Mouse (Mus musculus) ovary, postnatal 14 days (tissue): ENCODE data around the gene Smarca2.
A peak's percentile ranks its signal among the peaks of the same experiment; 100 is the strongest.
"Not testable (repeated sequence)": the region's sequence is repeated elsewhere in the genome, so short reads cannot be mapped to it uniquely, and the experiment has no call there.

Experiments used
- DNase-seq: peaks from one replicate; pipeline ENCODE4 v3.0.0; 2022; ENCODE audit warnings: low spot score

The Smarca2 gene

DNA sequence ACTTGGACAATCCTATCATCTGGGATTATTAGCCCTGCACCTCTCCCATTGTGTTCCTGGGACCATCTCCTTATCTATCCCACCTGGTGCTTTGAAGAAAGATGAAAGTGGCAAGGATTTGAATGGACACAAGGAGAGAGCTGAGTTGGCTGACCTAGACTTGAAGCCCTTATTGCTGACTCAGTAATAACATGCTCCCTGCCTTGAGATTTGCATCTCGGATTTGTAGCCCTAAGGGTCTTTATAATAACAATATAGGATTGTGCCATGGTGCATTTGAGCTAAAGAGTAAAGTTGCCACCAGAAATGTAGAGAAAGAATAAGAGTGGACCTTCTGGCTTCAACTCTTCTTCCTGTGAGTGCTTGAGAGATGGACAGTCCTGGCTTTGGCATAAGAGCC, 11.4 kb downstream of the Smarca2 start:
- DNase-seq, result no peak

DNA sequence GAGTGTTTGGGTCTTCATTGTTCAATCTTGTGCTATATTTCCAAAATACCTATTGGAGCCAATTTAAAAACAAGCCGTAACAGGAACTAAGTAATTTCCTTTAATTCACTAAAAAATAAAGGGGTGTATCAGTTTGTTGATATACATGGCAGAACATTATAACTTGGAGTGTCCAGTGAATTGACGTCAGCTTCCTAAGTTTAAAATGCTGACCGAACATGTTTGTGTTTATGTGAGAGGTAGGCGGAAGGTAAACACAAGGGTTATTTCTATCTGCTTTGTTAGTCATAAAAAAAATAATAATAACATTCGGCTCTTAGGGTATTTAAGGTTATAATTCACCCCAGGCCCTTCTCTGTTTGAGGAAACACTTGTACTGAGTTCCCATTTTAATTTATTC, 12.4 kb downstream of the Smarca2 start:
- no peak for DNase-seq

DNA sequence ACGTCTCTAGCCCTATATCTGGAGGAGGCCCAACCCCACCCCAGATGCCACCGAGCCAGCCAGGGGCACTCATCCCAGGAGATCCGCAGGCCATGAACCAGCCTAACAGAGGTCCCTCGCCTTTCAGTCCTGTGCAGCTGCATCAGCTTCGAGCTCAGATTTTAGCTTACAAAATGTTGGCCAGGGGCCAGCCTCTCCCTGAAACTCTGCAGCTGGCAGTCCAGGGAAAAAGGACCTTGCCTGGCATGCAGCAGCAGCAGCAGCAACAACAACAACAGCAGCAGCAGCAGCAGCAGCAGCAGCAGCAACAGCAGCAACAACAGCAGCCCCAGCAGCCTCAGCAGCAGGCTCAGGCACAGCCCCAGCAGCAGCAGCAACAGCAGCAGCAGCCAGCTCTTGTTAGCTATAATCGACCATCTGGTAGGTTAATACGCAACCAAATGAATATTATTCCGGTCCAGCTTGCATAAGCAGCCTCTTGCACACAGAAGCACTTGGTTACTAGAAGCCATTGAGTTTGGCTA, 25.9 kb downstream of the Smarca2 start:
- DNase-seq, result peak; percentile 16

DNA sequence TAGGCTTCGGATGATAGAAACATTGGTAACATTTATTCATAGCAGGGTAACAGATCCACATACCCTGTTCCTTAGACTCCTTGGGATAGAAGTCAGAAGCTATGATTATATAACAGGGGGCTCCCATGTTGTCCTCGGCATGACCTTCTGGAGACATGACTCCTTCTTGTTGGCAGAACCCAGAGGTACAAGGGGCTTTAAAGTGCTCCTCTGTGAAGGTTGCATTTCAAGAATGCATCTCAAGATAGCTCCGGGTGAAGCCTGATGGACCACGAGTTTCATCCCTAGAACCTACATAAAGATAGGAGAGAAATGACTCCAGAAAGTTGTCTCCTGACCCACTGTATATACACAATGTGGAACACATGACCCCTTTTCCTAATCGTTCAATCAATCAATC, 27.4 kb downstream of the Smarca2 start:
- no peak for DNase-seq

GRCm38 (mm10) chr19:26640556-26640955, 35.7 kb downstream of the Smarca2 start:
- no peak for DNase-seq

DNA sequence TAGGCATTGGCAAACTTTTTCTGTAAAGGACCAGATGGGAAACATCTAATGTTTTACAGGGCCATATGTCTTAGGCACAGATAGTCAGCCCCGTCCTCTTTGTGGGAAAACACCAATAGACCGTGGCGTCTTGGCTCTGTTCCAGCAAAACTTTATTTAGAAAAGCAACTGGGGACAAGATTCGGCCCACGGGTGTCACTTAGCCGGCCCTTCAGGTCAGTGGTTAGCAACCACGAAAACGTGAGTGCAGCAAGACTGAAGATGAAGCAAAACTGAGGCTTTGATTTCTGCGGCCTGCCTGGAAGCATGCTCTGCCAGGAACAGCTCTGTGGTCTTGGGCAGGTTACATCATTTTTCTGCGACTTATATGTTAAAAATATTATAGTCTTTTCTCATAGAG, 36.4 kb downstream of the Smarca2 start:
- DNase-seq, result no peak

DNA sequence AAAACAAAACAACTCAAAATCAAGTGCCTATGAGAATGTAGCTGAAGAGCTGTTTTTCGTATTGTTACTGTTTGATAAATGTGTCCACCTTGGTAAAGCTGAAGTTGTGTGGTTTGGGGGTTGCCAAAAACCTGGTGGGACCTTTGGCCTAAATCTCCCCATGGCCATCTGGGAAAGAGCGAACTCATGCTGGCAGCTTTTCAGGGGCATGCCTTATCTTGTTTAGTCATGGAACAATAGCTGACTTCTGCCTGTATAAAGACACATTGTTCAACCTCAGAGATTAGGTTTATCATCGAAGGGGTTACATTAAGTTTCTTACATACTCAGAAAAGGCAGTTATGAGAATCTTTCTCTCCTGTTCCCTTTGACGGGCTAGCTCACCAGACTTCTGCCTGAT, 38.2 kb downstream of the Smarca2 start:
- no peak for DNase-seq

- DNase-seq, result no peak
These were observed 39.1 kb downstream of the Smarca2 start for GRCm38 (mm10) chr19:26643936-26644335.

GRCm38 (mm10) chr19:26645016-26645415, 40.2 kb downstream of the Smarca2 start:
- DNase-seq, result no peak

DNA sequence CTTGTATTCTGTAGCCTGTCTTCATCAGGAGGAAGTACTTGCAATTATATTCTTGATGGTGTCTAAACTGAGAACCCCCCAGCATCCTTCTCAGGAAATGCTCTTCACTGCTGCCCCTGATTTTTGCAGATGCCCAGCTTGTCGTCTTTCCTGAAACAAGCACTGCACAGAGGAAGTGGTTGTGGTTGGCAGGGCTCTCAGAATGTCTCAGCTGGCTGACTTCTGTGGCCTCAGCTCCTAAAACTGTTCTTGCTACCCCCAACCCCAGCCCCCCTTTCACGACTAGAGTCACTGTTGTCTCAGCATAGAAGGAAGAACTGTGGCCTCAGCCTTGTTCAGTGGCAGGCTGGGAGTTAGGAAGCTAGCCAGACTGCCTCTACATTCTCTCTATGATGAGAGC, 41.3 kb downstream of the Smarca2 start:
- DNase-seq, result no peak

GRCm38 (mm10) chr19:26650585-26651273, 45.9 kb downstream of the Smarca2 start:
- DNase-seq, result no peak

DNA sequence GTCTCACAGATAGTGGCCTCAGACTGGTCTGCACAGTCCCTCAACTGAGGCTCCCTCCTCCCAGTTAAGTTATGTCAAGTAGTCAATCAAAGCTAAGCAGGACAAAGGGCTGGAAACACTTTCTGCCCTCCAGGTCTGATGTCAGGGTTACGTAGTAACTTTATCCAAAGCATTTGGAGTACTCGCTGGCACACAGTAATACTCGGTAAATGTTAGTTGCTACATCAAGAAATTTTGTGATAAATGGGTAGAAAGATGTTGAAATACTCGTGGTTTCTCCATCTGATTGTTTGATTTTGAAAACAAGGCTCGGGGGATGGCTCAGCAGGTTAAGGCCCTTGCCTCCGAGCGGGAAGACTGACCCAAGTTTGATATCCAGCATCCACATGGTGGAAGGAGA, 53.5 kb downstream of the Smarca2 start:
- no peak for DNase-seq

- DNase-seq, result no peak
These were observed 55.1 kb downstream of the Smarca2 start for GRCm38 (mm10) chr19:26659976-26660375.

GRCm38 (mm10) chr19:26661198-26661597, 56.3 kb downstream of the Smarca2 start:
- DNase-seq, result no peak

GRCm38 (mm10) chr19:26666303-26666702, 61.5 kb downstream of the Smarca2 start:
- no peak for DNase-seq

GRCm38 (mm10) chr19:26670089-26670488, 65.2 kb downstream of the Smarca2 start:
- no peak for DNase-seq

DNA sequence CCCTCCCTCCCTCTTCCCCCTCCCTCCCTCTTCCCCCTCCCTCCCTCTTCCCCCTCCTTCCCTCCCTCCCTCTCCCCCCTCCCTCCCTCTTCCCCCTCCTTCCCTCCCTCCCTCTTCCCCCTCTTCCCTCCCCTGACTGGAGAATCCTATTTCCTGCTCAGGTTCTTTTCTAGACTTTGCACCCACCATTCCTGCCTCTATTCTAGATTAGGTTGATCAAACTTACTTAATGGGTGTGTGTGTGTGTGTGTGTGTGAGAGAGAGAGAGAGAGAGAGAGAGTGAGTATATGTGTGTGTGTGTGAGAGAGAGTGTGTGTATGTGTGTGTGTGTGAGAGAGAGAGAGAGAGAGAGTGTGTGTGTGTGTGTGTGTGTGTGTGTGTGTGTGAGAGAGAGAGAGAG, 66.6 kb downstream of the Smarca2 start:
- DNase-seq, result not testable (repeated sequence)

- DNase-seq, result no peak
These were observed 71.1 kb downstream of the Smarca2 start for GRCm38 (mm10) chr19:26675917-26676316.

DNA sequence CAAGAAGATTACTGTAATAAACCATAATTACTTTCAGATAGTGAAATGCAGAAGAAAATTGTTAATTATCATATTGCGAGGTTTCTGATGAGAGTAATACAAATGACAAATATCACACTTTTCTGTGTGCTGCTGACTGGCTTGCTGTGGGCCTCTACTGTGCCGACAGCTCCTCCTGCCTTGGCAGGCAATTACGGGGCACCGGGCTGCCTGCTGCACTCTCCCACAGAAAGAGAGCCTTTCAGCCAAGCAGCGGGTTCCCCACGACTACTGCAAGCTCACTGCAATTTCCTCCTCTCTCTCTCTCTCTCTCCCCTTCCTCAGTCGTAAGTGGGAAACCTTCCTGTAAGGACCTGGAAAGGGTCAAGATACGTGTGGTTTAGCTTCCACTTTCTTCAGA, 73.7 kb downstream of the Smarca2 start:
- no peak for DNase-seq

DNA sequence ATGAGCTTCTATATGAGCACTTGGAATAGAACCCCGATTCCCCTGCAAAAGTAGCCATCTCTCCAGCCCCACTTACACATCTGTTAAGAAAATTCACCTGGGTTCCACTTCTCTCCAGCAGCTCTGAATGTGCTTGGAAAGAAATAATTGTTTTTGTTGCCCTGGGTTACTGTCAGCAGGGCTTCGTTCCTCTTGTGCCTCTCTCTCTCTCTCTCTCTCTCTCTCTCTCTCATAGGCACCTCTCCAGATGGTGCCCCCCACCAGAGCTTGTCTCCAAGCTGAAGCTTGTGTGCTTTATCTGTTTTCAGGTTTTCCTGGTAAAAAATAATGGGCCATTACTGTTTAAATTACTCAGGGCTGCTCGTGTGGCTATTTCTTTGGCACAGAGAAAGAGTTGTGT, 74.8 kb downstream of the Smarca2 start:
- no peak for DNase-seq

DNA sequence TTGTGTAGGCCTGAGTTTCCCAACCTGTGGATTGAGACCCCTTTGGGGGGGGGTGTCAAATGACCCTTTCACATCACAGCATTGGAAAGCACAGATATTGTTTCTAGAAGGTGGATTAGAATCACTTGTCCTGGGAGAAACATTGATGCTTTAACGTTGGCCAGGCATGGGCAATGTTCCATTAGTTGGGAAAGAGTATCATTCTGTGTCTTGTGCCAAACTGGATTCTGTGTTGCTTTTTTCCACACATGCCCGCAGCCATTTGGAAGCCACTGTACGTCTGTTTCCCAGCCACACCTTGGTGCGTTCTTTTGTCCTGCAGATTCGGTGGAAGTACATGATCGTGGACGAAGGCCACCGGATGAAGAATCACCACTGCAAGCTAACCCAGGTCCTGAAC, 76.7 kb downstream of the Smarca2 start:
- no peak for DNase-seq

GRCm38 (mm10) chr19:26682130-26682529, 77.3 kb downstream of the Smarca2 start:
- DNase-seq, result no peak

DNA sequence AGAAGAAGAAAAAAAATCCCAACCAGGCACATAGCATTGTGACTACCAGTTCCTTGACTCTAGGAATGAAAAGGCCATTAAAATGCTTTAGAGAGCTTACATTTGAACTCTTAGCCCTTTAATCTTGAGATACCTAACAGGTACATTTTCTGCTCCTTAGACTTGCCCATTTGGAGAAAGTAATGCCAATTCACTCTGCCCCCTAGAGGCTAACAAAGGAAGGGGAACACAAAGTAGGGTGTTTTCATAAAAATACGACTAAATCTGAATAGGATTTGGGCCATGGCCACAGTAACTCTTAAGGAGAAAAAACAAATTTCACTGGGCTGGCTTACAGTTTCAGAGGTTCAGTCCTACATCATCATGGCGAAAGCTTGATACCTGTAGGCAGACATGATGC, 77.9 kb downstream of the Smarca2 start:
- DNase-seq, result no peak

DNA sequence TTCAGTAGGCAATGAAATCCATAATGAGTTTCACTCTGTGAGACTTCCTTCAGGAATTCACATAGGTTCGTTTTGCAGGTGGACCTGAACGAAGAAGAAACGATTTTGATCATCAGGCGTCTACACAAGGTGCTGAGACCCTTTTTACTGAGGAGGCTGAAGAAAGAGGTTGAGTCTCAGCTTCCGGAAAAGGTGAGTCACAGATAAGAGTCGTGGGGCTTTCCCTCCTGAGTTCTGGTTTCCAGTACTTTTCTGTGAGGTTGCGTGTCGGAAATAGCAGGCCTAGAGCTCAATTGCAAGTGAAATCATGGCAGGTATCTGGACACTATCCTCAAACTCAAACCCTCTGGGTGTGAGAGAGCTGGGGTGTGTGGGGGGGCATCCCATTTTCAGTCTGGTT, 78.9 kb downstream of the Smarca2 start:
- DNase-seq, result no peak
